Mouse (Mus musculus) brain, embryonic 14.5 days (tissue): ENCODE results near the gene Grb7.

Experiments used
- CTCF ChIP-seq: fragments of 200-500 bp; IDR thresholded peaks from 2 replicates; pipeline ENCODE4 v1.5.1; 2012; ENCODE audit warnings: inconsistent platforms, mild to moderate bottlenecking, moderate library complexity, borderline replicate concordance; ENCODE audit not compliant: insufficient read depth, insufficient read length; ENCODE audit errors: extremely low read depth
- POLR2A ChIP-seq: fragments of 200-500 bp; IDR thresholded peaks from 2 replicates; pipeline ENCODE4 v1.6.1; 2012; ENCODE audit warnings: mild to moderate bottlenecking, inconsistent platforms, borderline replicate concordance; ENCODE audit not compliant: poor library complexity, insufficient read depth, insufficient read length, severe bottlenecking; ENCODE audit errors: extremely low read depth

DNA sequence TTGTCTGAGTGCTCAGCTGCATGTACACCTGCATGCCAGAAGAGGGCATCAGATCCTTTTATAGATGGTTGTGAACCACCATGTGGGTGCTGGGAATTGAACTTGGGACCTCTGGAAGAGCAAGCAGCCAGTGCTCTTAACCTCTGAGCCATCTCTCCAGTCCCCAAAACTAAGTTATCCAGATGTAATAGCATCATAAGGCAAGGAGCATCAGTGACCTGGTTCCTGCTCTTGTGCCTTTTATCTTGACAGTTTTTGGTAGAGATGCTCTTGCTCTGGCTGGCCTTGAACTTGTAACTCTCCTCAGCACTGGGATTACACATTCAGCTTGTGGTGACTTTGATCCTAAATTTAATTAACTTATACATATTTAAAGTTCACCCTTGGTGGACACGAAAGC lies 2.5 kb upstream of the Grb7 start:
- TF ChIP-seq CTCF (no peak), POLR2A (no peak)
